Mouse (Mus musculus) embryo, embryonic 9.5 days (tissue): ENCODE results near the gene Mecom.

ENCODE experiments used
- DNase-seq: peaks from one replicate; pipeline ENCODE4 v3.0.0-alpha.2; 2017; ENCODE audit errors: extremely low spot score

Gene Mecom

GRCm38 (mm10) chr3:30150071-30150470, 397.7 kb downstream of the Mecom start:
- DNase-seq = no peak

GRCm38 (mm10) chr3:30148378-30149079, 399.3 kb downstream of the Mecom start:
- DNase-seq = no peak

DNA sequence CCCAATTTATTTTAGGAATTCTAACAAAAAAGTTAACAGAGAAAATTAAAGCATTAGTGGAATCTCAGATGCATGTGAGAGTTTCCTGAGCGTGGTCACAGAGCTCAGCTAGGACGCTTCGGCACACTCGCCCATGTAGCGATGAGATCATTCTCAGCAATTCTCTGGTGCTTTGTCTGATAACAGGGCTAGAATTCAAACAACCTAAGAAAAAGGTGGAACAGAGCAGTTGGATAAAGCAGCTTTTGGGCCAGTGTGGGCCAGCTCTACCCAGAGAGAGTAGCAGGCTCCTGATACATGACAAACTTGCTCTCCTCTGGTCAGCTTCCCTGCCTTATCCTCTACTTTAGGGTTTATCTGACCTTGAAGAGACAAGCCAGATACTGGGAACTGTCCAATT, 402.8 kb downstream of the Mecom start:
- no peak for DNase-seq

DNA sequence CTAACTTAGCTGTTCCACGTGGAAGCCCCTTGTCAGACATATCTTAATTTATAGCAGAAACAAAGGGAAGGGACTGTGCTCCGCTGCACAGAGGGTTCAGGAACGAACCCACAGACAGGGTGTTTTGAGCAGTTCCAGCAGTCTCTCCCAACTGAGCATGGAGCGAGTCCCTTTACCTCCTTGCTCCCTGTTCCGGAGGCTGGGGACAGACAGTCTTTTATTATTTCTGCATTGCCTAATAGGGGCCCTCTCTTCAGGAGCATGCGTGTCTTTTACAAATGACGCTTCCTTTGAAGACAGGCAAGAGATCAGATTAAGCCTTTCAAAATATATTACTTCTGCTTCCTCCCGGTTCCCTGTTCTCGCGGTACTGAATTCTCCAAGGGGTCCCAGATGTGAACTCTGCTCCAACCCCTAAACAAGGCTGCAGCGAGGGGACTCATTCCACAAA, 403.8 kb downstream of the Mecom start:
- peak; percentile 42 for DNase-seq

- no peak for DNase-seq
Observed at GRCm38 (mm10) chr3:30143440-30143839, 404.4 kb downstream of the Mecom start.

DNA sequence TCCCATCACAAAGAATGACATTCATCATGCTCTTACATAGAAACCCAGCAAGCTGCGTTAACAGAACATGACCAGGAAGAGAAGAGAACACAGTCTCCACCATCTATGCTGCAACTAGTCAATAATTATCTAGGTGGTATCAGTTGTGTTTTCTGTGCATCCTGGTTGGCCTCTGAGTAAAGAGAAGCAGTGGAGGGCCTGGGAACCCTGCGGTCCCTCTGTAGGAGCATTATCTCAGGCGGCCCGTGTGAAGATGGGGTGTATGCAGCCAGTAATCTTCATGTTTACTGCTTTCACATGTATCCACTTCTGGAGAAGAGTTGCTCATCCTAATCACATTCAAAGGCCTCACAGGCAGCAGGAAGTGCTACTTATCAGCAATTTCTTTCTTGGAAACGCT, 407.5 kb downstream of the Mecom start:
- no peak for DNase-seq

- peak; percentile 34 for DNase-seq
Observed at GRCm38 (mm10) chr3:30139678-30140077, 408.1 kb downstream of the Mecom start.

- DNase-seq = no peak
Observed at GRCm38 (mm10) chr3:30138588-30138987, 409.2 kb downstream of the Mecom start.

DNA sequence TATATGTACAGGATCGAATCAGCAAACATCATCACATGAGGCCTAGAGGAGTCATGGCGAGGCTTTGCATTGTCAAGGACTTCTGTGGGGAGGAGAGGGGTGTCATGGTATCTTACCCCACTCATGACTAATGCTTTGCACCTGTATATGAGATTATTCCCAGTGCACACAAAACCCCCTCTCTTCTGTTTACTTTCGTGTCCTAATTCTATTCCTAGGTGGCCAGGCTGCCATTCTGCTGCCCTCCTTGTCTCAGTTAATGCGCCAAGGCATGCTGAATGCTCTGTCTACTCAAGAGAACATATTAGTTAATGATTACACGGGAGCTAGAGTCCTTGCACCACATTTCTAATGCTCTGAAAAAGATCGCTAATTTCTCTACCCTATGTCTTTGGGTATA, 412.0 kb downstream of the Mecom start:
- DNase-seq = no peak

GRCm38 (mm10) chr3:30135119-30135518, 412.7 kb downstream of the Mecom start:
- DNase-seq = no peak

GRCm38 (mm10) chr3:30132981-30133380, 414.8 kb downstream of the Mecom start:
- no peak for DNase-seq

DNA sequence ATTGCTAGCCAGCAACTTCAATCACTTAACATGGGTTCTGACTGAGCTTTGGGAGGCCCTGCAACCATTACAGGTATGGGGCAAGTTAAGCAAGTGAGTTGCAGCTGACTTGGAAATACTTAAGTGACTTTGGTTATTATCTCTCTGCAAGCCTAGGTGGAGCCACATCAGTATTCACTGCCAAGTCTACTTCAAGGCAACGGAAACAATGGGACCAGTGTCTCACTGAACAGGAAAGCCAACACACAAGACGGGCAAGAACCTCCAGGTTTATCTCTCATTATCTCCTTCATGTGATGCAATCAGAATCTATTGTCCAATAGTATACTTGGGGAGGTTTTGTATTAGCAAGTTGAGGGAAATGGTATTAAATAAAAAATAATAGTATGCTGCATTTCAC, 415.4 kb downstream of the Mecom start:
- no peak for DNase-seq

DNA sequence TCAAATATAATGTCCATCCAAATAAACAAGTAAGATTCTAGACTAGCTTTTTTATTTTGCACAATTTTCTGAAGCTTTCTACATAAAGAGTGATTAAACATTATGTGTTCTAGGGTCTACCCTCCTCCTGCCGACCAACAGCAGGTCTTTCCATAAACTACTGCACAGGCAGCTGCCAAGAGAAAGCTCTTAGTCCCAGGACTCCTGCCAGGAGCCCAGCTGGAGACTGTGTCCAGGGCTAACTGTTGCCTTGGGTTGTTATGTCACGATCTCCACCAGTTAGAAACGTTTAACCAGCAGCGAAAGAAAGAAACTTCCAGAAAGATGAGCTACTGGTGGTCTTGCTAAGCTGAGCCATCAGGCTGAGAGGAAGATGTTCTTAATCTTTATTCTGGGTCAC, 417.3 kb downstream of the Mecom start:
- DNase-seq = no peak

DNA sequence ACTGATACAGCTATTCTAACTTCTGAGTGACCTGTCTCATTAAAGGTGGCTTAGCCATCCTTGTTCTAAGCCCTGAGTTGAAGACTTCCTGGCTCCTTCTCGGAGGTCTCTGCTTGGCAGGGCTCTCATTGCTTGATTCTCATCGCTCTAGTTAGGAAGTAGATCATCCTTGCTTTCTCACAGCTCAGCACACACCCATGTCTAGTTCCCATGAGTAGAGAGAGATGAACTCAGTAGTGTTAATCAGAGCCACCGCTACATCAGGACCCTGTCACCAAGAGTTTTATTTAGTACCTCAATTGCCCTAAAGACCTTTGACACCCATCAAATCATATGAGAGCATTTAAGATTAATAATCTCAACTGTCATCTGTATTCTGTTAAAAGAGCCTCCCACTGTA, 425.2 kb downstream of the Mecom start:
- no peak for DNase-seq

GRCm38 (mm10) chr3:30120790-30121512, 426.9 kb downstream of the Mecom start:
- DNase-seq = no peak

DNA sequence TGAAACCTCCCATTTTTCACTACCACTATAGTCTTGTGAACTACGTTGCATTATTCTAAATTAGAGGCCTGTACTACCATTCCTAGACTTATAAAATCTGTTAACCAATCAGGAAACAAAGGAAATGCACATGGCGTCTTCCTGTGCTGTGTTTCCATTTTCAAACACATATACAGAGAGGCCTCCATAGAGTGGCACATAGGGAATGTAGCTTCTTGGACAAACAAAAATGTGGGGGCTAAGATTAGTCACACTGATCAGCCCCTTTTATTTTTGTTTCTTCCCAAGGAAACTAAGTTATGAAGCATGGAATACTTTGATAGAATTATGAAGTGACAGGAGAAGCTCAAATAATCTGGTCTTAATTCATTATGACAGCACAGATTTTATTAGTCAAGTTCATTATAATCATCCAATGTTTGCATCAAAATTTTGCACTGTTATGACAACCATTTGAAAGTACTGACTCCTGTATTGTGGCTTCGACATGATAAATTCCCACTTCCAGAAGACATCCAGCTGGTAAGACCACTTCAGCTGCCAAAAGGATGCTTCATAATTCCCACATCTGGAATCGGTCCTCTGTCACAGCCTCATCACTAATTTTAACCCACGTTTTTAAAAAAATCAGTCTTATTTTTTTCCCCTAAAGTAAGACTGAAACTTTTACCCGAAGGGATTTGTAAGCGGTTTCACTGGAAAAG, 429.1 kb downstream of the Mecom start:
- DNase-seq = no peak

GRCm38 (mm10) chr3:30113249-30113770, 434.5 kb downstream of the Mecom start:
- DNase-seq = no peak

DNA sequence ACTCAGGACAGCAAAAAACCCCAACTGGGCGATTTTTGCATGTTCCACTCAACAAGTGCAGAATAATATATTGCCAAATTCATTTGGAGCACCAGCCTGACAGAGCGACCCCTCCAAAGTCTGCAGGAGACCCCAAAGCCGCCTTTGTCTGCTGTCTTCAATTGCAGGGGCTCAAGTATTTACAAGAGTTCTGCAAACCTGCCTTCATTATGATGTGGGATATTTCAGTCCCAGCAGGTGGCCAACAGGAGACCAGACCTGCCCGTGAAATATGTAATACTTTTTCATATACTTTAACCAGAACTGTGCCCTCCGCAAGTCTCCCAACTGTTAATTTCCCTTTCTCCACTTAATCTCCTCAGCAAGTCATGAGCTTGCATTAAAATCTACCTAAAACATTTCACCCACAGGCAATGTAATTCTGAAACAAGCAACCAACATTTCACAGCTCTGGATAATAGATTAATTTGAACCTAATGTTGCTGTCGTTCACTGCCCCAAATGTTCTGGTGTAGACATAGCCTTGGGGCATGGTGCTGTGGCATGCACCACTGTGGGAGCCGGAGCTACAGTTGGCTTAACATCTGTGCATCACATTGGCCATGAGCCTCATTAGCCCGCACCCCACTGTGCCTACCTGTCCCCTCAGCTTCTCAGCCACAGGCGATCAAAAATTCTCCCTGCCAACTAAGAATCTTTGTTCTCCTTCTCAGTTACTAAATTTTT, 439.7 kb downstream of the Mecom start:
- DNase-seq = no peak

DNA sequence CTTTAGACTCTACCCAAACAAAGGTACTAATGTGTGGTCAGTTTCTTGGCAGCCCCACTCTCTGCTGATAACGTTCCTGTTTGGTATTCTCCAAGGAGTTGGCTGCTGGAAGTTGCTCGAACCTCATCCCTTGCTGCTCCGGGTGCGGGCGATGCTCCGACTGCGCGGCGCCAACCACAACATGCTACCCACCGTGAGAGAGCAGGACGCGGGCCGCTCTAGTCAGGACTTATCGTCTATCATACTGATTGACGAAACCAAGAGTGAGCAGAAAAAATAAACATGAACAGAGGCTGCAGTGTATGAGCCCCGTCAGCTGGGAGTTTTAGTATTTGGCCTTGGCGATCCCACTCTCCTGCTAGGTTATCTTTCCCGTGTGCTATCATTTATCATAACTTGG, 441.3 kb downstream of the Mecom start:
- peak; percentile 30 for DNase-seq

- peak; percentile 14 for DNase-seq
Observed at GRCm38 (mm10) chr3:30105859-30106258, 441.9 kb downstream of the Mecom start.

GRCm38 (mm10) chr3:30105194-30105823, 442.5 kb downstream of the Mecom start:
- DNase-seq = peak; percentile 48
